Mouse (Mus musculus): Measurements from ENCODE around the gene Ptpre.
"Not testable (repeated sequence)": the region's sequence is repeated elsewhere in the genome, so short reads cannot be mapped to it uniquely, and the experiment has no call there.

Ptpre gene

DNA sequence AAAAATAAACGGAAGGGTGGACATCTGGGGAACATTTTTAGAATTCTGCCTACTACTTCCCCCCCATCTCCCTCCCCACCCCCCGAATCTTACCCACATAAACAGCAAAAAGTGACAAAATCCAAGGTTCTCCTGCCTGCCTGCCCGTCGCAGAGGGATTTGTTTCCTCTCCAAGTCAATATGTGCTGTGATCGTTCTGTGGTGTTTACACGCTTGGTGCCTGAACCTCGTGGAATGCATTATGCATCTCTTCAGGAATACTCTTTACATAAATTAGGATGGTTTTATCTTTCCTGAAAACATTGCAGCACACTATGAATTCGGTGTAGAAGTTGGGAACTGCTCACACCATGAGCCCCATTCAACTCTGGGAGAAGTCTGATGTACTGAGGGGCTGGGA is 26.7 kb downstream of the Ptpre start:
- ChIA-PET CTCF (no interaction called here), POLR2A (no interaction called here)

DNA sequence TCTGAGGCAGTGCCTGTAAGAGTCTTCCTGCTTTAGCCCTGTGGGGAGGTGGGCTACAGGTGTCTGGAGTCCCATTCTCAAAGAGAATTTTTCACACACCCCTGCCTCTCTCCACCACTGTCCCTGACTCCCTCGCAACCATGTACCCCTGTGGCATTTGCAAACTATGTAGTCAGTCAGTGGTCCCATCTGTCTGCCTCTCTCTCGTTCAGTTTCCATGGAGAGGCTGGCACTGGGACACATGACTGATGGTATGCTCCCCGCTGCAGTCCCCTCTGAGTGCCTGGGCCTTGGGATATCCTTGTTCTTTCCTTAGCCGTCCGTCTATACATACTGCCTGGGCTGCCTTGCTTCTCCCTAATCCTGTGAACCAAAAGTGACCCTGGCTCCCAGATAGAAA is 28.7 kb downstream of the Ptpre start:
- CTCF ChIA-PET, result interaction anchor here in 1 of 4 experiments (0.7 kb wide), 1 partner anchor 75 kb away, joined by 3 read pairs; no protein-coding TSS in a partner anchor
- POLR2A ChIA-PET, result no interaction called here

DNA sequence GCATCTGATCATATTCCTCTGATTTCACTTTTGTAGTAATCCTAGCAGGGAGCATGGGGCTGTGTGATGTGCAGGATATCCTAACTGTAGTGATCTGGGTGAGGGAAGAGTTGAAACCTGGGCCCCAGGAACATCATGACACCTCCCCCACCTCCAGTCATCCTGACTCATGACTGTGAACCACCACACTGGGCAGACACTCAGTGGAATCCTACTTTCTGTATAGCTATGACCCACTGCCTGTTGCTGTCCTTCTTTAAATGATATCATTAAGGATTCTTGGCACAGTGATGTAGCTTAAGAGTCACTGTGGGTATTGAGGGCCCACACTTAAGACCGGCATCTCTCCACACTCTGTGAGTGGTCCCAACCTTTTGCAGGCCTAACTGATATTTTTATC is 30.3 kb downstream of the Ptpre start:
- ChIA-PET POLR2A (interaction anchor here in 1 of 4 experiments (1.6 kb wide), 1 partner anchor 11 kb away, joined by 10 read pairs; no protein-coding TSS in a partner anchor), CTCF (interaction anchor here in 1 of 4 experiments (0.9 kb wide), 1 partner anchor 64 kb away, joined by 3 read pairs; no protein-coding TSS in a partner anchor)

DNA sequence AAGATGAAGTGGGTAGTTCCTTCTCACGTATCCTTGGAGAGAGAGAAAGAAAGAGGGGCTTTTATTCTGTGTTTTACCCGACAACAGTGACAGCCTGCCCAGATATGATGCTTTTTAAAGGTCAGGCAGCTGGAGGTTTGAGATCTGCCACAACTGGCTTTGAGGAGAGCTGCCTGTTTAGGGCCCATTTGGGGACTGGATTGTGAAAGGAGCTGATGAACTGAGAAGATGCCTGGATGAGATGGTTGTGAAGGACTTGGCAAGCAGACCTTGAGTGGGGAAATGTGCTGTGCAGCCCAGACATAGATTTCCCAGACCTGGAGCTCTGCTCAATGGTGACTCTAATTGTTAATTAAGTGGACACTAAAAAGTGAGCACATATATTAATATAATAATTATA is 31.3 kb downstream of the Ptpre start:
- ChIA-PET POLR2A (interaction anchor here in 1 of 4 experiments (1.6 kb wide), 1 partner anchor 10 kb away, joined by 10 read pairs; no protein-coding TSS in a partner anchor), CTCF (interaction anchor here in 1 of 4 experiments (0.9 kb wide), 1 partner anchor 63 kb away, joined by 3 read pairs; no protein-coding TSS in a partner anchor)

DNA sequence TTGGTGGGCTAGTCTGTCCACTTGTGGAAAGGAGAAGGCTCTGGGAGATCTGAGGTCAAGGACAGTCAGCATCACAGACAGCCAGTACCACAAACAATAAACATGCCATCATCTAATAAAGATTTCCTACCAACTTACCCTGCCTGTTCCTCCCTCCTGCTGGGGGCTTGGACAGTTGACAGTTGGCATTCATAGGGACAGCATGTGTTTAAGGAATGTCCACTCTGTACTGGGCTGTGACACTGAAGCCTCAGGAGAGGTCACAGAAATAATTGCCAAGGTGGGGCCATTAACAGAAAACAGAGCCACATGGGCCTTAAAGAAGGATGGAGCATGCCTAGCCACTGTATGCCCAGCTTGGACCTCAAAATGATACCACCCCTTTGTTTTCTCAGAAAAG is 34.1 kb downstream of the Ptpre start:
- ChIA-PET CTCF (no interaction called here), POLR2A (no interaction called here)

DNA sequence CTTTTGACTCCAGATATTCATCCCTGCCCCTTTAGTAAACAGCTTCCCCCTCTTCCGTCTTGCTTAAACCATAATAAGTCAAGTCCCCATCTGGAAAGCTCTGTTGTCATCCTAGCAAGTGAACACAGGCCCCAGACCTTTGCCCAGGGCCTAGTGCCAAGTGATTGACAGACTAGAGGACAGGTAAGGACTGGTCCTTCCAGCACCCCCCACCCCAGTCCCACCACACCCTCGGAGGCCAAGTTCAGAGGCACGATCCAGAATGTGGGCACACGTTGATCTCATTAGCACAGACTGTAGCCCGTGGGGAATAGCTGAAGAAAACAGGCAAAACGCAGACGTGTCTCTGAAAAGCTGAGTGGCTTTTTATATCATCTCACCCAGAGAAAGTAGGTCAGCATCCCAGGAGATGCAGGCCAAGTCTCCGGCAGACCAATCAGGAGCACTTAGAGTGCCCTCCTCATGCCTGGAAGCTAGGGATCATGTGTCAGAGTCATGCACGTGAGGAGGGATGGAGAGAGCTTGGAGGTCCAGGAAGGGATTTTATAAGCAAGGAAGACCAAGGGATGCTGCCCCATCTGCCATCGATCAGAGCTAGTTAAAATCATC is 34.8 kb downstream of the Ptpre start:
- CTCF ChIA-PET, result interaction anchor here in 2 of 4 experiments (0.6 to 1.1 kb wide), 2 partner anchors 60 to 806 kb away, joined by 3 to 5 read pairs; no protein-coding TSS in a partner anchor
- POLR2A ChIA-PET, result interaction anchor here in 2 of 4 experiments (0.6 to 1.0 kb wide), 2 partner anchors 17 to 477 kb away, joined by 3 to 5 read pairs; no protein-coding TSS in a partner anchor

DNA sequence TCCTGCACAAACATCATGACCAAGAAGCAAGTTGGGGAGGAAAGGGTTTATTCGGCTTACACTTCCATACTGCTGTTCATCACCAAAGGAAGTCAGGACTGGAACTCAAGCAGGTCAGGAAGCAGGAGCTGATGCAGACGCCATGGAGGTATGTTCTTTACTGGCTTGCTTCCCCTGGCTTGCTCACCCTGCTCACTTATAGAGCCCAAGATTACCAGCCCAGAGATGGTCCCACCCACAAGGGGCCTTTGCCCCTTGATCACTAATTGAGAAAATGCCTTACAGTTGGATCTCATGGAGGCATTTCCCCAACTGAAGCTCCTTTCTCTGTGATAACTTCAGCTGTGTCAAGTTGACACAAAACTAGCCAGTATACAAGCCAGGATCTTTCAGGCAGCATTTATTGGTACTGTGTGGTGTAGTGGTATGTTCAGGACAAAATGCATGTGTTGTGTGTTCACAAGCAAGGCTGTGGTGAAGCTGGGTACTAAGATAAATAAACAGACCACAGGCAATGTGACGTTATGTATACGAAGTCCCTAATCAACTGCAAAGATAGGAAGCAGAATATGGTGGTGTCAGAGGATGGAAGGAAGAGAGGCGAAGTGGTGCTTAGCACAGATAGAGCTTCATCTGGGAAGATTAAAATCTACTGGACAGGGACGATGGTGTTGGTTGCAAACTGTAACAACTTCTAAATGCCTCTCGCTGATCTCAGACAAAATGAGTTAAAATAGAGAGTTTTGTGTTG is 38.2 kb downstream of the Ptpre start:
- CTCF ChIA-PET, result not testable (repeated sequence)
- POLR2A ChIA-PET, result interaction anchor here in 1 of 4 experiments (0.6 kb wide), 1 partner anchor 466 kb away, joined by 6 read pairs; no protein-coding TSS in a partner anchor

DNA sequence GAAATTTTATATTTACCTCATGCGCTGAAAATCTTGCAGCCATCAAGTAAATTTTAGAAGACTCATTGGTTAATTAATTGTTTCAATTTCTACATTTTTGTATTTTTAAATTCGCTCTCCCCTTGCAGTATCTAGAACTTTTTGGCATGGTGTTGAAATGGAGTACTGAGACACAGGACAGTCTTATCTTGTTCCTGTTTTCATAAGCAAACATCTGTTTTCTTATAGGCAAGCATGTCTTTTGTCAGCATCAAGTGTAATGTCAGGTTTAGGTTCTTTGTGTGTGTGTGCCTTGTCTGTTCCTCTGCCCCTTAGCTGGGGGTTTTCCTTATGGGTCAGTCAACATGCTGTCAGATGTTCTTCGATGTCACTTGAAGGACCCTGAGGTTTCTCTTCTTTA is 39.0 kb downstream of the Ptpre start:
- POLR2A ChIA-PET, result interaction anchor here in 1 of 4 experiments (0.6 kb wide), 1 partner anchor 467 kb away, joined by 6 read pairs; no protein-coding TSS in a partner anchor
- CTCF ChIA-PET, result no interaction called here

DNA sequence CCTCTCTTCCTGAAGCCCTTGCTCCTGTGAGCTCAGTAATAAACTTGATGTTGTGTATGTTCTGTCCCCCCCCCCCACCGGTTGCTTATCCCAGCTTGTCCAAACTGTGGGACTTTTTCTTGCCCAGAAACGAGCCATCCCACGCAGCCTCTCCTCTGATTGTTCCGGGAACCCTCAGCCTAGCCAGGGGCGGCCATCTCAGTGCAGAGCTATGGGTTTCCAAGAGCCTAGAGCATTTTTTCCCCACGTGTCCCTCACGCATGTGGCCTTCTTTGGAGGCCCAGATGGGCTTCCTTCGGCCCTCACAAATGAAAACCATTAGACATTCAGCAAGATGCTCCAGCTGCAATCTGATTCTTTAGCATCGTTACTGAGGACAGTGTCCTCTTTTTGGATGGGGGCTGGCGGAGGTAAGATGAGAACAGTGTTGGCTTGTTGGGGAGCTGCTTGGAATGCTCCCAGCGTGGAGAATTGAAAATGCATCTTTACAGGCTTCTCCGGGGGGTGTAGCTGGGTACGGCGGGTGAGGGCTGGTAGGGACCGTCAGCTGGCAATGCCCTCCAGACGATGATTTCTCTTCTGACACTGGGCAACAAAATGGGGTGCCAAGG is 41.5 kb downstream of the Ptpre start:
- ChIA-PET POLR2A (interaction anchor here in 2 of 4 experiments (0.6 to 1.5 kb wide), 3 partner anchors 10 to 1165 kb away, joined by 3 to 10 read pairs (median 3); no protein-coding TSS in a partner anchor), CTCF (interaction anchor here in 1 of 4 experiments (0.5 to 0.7 kb wide), 2 partner anchors 59 to 190 kb away, joined by 5 read pairs; no protein-coding TSS in a partner anchor)

DNA sequence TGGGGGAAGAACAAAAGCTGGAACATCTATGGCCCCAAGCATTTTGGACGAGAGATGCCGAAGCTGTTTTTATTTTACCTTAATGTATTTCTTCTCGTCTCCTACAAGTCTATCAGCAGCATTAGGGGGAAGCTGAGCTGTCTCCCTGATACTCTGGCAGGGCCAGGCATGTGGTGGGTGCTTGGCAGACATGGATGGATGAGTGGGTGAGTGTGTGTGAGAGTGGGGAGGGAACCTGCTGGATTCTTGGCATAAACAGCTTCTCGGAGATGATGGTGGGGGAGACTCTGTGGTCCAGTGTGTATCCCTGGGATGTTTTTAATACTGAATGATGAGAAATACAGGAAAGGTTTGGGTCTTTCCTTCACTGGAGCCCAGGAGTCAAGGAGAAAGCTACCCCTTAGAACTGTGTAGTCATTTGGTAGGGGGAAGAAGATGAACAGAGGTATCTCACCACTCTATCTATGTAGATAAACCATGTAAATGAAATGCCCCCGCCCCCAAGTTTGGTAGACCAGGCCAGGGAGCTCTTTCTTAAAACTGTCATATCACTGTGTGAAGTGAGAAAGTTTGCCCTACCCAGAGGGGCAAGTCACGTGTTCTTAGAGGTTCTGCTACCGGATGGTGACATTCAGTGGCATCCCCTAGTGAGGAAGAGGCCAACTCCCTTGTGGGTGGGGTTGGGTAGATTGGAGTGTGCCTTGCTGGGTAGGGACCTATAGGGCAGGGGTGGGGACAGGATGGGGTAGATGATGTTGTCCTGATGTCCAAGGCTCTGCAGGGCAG is 43.2 kb downstream of the Ptpre start:
- ChIA-PET POLR2A (interaction anchor here in 1 of 4 experiments (0.6 kb wide), 2 partner anchors 10 to 14 kb away, joined by 4 read pairs; no protein-coding TSS in a partner anchor), CTCF (interaction anchor here in 3 of 4 experiments (0.6 to 1.1 kb wide), 4 partner anchors 10 to 695 kb away, joined by 3 to 4 read pairs (median 4); no protein-coding TSS in a partner anchor)

DNA sequence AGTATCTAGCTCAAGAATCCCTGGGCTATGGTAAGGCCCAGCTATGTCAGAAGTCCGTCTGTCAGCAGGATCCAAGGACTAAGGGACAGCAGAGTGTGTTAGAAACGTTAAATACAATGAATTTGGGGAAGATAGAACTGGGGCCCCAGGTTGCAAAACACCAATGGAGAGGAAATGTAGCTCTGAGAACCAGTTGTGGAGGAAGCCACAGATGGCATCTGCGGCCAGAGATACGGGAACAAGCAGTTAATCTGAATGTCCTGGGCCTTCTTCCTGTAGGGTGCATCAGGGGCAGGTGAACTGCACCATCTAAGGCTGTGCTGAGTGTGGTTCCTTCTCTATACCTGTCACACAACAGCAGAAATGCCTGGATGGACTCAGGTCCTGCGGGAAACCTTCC is 43.8 kb downstream of the Ptpre start:
- ChIA-PET CTCF (interaction anchor here in 3 of 4 experiments (0.6 to 1.5 kb wide), 3 partner anchors 11 to 51 kb away, joined by 3 to 4 read pairs (median 3); no protein-coding TSS in a partner anchor), POLR2A (no interaction called here)

DNA sequence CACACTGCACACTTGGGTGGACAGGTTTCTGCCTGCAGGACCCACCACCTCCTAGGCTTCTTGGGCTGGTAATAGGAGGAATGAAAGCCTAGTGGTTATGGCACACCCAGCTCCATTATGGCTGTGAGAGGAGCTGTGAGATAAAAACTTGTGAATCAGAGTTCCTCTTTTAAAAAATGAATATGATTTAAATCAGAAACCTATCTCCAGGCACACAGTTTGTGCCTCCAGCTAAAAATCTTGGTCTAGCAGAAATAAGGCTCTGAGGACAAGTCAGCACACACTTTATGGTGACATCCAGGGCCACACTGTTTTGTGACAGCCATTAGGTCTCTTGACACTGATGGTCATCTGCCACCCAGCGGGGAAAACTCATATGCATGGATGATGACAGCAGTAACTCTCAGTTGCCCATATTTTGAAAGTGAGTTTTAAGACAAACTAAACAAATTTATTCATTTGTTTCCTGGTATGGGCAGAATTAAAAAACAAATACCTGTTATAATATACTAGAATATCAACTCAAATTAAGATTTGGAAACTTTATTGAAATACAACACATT is 47.9 kb downstream of the Ptpre start:
- ChIA-PET CTCF (no interaction called here), POLR2A (no interaction called here)

DNA sequence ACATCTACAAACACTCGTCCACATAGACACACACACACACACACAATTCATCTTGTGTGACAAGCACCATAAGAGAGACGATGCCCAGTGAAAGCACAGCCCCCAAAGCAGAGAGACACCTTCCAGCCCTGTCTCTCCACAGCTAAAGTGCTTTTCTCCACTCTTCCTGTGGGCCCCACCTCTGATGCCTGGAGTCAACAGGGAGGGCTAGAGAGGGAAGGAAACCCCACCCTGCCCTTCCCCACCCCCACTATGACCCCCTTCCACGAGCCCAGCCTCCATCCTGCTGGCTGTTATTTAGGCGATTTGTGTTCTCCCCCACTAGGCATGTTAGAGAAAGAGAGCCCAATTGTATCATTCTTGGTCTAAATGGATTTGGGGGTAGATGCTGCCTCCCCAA is 49.1 kb downstream of the Ptpre start:
- ChIA-PET POLR2A (no interaction called here), CTCF (no interaction called here)

DNA sequence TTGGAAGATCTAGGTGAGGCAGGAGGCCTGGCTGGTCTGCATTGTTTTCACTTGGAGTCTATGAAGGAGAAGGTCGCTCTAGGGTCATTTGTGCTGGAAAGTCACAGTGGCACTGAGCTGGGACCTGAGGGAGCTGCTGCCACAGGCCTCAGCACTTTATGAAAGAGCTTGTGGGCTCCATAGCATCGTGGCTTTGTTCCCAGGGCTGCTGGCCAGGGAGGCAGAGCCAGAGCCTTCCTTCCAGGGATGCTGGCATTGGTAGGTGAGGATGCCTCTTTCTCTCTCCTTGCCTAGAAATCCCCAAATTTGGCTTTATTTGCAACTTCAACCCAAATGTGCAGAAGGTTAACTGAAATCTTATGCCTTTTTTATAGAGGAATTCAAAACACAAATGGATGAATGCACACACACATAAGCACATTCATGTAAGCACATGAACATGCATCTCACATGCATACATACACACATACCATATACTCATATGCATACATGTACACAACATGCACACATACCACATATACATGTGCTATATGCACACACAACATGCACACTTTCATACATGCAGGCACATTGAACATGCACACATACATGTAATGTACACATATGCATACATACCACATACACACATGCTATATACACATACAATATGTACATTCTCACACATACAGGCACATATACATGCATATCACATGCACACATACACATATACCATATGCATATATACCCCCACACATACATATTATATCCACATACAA is 50.7 kb downstream of the Ptpre start:
- POLR2A ChIA-PET, result interaction anchor here in 1 of 4 experiments (0.7 kb wide), 1 partner anchor 192 kb away, joined by 8 read pairs; no protein-coding TSS in a partner anchor
- CTCF ChIA-PET, result interaction anchor here in 1 of 4 experiments (1.3 kb wide), 1 partner anchor 34 kb away, joined by 3 read pairs; no protein-coding TSS in a partner anchor

DNA sequence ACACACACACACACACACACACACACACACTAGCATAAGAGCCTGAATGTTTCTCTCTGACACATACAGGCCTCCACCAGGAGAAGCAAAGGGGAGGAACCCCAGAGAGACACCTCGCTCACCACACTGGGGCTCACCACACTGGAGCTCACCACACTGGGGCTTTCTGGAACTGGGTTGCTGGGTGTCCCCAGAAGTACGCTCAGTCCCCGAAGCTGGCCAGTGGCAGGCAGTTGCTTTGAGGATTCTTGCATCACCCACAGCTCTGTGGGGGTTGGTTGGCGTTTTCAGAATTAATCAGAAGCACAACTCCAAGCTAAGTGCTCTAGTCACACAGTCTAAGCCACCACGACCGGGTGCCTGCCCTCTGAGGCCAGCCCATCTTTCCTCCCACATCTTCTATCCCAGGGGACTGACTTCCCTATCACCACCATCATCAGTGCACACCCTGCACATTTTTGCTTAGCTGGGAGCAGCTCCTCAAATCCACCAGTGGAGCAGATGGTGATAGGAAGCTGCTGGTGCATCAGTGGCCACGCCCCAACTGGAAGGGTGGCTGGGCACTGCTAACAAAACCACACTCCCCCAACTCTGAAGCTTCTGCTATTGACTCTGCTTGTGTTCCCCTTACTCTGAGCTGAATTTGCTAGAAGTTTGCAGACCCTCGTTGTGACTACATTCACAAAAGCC is 51.5 kb downstream of the Ptpre start:
- ChIA-PET CTCF (interaction anchor here in 2 of 4 experiments (0.7 to 1.3 kb wide), 3 partner anchors 35 to 36 kb away, joined by 3 read pairs; no protein-coding TSS in a partner anchor), POLR2A (interaction anchor here in 3 of 4 experiments (0.7 to 0.9 kb wide), 3 partner anchors 17 to 193 kb away, joined by 3 to 8 read pairs (median 3); no protein-coding TSS in a partner anchor)

DNA sequence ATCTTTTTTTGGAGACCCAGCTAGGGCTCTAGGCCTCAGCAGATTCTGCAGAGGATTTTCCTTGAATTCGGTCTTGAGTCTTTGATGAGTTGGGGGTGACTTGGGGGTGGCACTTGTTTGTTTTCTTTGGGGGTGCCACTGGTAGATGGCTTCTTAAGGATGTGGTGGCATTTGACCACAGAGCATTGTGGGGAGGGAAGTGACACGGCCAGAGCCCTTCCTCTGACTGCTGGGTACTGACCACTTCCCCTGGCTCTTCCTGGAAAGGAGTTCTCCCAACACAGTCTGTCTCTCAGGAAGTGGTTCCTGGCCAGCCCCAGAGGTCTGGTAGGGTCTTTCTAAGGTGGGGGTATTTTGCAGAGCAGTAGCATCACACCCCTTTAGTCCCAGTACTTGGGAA is 54.2 kb downstream of the Ptpre start:
- CTCF ChIA-PET, result no interaction called here
- POLR2A ChIA-PET, result no interaction called here

DNA sequence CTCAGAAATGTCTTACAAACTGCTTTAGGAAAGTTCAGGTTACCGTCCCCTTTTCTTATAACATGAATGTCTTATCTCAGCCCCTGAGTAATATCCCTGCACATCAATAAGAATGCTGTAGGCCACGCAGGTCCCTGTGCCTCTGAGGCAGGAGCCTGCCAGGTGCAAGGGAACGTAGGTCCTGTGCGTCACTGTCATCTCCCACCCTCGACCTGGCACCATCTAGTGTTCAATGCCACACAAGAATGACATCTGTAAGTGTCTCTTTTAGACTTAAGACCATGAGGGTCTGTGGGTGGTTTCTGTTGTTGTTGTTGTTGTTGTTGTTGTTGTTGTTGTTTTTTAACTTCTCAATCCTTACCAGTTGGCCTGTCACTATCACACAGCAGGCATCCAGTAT is 56.0 kb downstream of the Ptpre start:
- POLR2A ChIA-PET, result no interaction called here
- CTCF ChIA-PET, result no interaction called here
